25 mouse cellular contexts compared by ENCODE assay signal in genomic region chr2:73571304-73571703, GRCm38 (mm10). TPM values are rescaled to one million over a fixed set of nuclear protein-coding genes. Genes with fewer than 3 reads are reported as not detected.
"Had no signal": no experiment of that assay in that cellular context is flagged by ENCODE, and none has a peak within 500 bp of the region (broad histone marks: within the 10 kb centered on the region; RNA-seq: fewer than 3 reads in every experiment).

No protein-coding gene starts in this region.

- H3K36me3 ChIP-seq: heart, embryonic 10.5 days; heart, embryonic 12.5 days; hindbrain, embryonic 10.5 days; hindbrain, embryonic 12.5 days; intestine, embryonic 15.5 days; limb, embryonic 10.5 days; limb, embryonic 12.5 days; liver, embryonic 13.5 days had no signal

- H3K4me3 ChIP-seq: gastrocnemius, adult 2 months; heart, adult 2 months; heart, embryonic 10.5 days; heart, embryonic 12.5 days; hindbrain, embryonic 10.5 days; hindbrain, embryonic 12.5 days; intestine, embryonic 15.5 days; limb, embryonic 10.5 days; limb, embryonic 12.5 days; liver, embryonic 13.5 days had no signal

- H3K4me2 ChIP-seq: heart, embryonic 12.5 days; hindbrain, embryonic 12.5 days; hindbrain, embryonic 14.5 days; intestine, embryonic 15.5 days; limb, embryonic 12.5 days; liver, embryonic 11.5 days; liver, embryonic 13.5 days had no signal

- H3K27ac ChIP-seq: gastrocnemius, adult 2 months; heart, adult 2 months; heart, embryonic 10.5 days; hindbrain, embryonic 10.5 days; hindbrain, embryonic 12.5 days; hindbrain, embryonic 14.5 days; intestine, embryonic 15.5 days; limb, embryonic 12.5 days; liver, embryonic 13.5 days had no signal

- DNase-seq: gastrocnemius, adult 2 months; gastrocnemius, postnatal 10 days; gastrocnemius, postnatal 25 days; heart, adult 2 months; heart, postnatal 10 days; heart, postnatal 4 days; kidney, adult 18-20 months; kidney, adult 8-10 months; kidney, postnatal 10 days; kidney, postnatal 25 days; kidney, postnatal 4 days; layer of hippocampus, adult 9-11 months; liver; liver, embryonic 13.5 days had no signal

- H3K27me3 ChIP-seq: intestine, embryonic 15.5 days; limb, embryonic 12.5 days; liver, embryonic 13.5 days had no signal

RNA-seq across cellular contexts. Expression of gene Chrna1, which starts 8.8 kb away (rescaled TPM):
- total RNA-seq: granulocyte monocyte progenitor cell, adult 5-6 weeks; heart, adult 2 months; heart, postnatal 10 days had no signal
- polyA plus RNA-seq: inflammation-experienced regulatory T-cells, adult 6 months had no signal
